Mouse (Mus musculus) urinary bladder, postnatal 4 days (tissue): ENCODE measurements at regions not wholly inside any gene's neighbourhood (a gene's known extent, or its start where the extent isn't known, plus 50 kb on each side); places are given as distances from the start of the nearest gene placed in this dataset.
"Not testable (repeated sequence)": the region's sequence is repeated elsewhere in the genome, so short reads cannot be mapped to it uniquely, and the experiment has no call there.

ENCODE experiments used
- DNase-seq, 2 experiments: peaks; one replicate each; pipeline ENCODE4 v3.0.0; 2021 to 2022; ENCODE audit warnings: low spot score in 2 of 2

DNA sequence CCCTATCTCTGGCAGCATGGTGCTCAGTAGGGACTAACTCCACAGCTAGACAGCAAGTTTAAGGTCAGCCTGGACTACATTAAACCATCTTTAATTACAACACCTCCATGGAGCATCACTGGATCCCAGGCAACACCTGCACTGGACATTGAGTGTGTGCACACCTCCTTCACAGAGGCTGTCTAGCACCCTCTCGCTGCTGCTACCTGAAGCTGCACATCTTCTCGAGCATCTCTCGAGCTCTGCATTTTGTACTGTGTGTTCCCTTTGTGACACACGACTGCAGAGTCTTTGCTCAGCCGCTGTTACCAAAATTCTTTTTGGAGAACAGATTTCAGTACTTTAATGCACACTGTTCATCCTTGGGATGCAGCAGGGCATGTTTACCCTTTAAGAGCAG lies 212.2 kb upstream of the Smim15 start:
- no peak for DNase-seq

DNA sequence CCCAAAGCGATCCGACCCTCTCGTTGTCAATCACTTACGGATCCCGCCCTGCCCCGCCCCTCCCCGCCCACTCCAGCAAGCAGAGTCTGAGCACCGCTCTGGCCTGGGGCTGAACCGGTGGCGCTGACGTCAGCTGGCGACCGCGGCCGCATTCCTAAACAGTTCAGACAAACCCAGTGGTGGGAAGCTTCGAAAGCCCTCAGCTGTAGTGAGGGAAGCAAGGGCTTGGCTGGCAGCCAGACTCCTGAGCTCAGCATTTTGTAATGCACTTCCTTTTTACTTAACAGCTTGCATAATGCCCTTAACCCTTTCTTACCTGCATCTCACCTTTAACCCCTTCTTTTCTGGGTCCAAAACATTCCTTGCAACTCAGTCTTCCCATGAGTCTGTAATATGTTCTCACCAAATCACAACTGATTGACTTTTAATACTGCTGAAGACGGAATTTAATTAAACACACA lies 213.0 kb upstream of the Smim15 start:
- DNase-seq = peak; percentile 93 to 96

DNA sequence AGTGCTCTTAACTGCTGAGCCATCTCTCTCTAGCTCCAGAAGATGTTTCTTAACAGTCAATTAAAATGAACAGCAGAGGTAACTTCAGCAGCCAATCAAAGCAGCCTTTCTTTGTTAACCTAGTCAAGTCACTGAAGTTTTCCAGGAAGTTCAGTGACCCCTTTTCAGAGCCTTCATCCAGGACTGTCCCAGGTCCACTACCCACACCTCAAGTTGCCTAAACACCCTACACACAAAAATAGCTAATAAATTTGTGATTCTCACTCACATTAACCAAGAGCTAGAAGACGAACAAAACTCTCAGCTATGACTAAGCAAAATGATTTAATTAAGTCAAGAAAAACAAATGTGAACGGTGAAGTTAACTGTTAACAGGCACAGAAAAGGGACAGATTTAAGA lies 214.0 kb upstream of the Smim15 start:
- no peak for DNase-seq

DNA sequence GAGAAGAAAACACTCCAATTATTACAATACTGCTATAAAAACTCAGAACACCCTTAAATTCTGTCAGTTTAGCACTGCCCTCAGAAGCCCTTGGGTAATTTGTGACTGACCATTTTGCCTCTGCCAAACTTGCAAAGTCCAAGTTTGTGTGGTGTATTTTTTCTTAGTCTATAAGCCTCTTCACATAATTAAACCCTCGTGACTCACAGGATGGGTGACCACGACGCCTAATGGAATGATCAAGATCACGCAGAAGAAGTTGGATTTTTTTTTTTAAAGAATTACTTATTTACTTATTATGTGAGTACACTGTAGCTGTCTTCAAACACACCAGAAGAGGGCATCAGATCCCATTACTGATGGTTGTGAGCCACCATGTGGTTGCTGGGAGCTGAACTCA lies 214.4 kb upstream of the Smim15 start:
- no peak for DNase-seq

DNA sequence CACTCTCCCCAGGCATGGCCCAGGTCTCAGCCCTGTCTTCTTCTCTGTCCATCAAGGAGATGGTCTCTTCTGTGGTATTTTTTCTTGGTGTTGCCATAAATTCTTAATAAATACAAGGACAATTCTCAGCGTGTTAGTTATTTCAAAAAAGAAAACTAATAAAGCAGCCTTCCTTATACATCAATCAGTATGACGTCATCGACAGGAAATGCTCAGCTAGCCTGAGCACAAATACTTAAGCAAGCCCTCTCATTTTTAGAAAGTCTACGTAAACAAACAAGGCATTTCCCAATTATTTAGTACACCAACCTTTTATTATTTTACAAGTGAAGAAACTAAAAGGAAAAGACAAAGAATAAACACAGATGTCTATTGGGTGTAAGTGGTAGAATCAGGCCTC lies 218.6 kb upstream of the Smim15 start:
- no peak for DNase-seq

DNA sequence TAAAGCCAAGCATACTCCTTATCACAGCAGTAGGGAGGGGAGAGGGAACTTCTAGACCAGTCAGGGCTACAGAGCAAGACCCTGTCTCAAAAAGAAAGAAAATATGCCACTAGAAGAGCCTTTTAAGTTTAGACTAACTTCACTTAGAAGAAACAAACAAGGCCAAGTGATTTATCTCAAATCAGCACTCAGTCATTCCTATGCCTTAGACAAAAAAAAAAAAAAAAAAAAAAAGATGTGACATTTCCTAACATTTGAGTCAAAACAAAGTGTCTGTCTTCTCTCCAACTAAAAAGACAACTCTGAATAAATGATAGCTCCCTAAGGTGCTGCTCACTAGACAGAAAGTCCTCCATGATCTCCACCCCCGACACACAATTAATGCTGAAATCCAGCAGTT lies 220.9 kb upstream of the Smim15 start:
- no peak for DNase-seq

DNA sequence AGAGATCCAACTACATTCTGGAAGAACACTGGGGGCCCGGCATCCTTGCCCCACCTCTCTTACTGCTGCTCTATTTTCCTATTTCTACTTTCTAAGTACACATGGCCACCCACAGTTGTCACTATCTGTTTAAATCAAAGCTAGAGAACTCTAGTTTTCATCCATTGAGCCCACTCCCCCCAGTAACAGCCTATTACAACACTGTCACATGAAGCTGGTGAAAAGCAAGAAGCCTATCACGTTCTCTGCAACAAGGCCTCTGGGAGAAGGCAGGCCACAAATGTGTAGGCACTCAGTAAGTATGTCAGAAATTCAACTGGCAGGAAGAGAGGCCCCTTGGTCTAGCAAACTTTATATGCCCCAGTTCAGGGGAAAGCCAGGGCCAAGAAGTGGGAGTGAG lies 222.0 kb upstream of the Smim15 start:
- no peak for DNase-seq

DNA sequence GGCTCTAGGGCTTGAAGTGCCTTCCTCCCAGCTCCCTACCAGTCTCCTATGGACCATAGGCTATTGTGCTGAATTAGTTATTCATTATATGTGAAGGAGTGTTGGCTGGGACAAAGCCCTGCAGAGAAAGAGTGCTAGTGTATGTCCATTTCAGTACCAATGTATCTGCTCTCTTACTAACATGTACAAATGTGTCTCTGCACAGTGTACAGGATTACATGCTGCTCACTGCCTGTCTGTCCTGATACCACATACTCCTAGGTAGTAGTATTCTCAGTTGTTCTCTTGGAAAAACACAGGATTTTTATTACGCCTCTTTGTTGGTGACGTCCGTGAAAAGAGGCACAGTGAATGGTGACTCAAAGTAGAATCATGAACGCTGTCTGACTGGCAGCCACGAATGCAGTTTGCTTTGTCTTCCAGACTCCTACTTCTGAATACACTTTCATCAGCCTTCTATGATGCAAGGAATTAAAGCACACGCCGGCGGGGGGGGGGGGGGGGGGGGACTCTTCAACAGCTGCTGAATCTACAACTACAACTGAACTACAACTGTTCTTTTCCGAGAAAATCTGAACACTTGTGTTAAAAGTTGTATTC lies 230.6 kb upstream of the Smim15 start:
- DNase-seq = no peak

DNA sequence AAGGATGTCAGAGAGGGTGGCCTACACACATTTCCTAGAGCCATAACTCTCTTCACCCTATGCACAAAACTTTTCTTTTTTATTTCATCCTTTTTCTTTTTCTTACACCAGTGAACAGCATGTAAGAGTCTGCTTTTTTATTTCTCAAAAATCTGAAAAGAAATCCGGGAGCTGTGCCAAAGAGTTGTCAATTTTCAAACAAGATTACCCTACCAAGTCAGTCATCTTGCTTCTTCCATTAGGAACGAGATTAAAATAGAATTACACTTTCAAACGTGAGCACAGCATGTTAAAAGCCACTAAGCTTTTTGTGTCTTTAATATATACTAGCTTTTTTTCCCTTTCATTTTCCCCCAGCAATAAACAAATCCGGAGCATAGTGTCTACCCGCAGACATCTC lies 232.2 kb upstream of the Smim15 start:
- no peak for DNase-seq

DNA sequence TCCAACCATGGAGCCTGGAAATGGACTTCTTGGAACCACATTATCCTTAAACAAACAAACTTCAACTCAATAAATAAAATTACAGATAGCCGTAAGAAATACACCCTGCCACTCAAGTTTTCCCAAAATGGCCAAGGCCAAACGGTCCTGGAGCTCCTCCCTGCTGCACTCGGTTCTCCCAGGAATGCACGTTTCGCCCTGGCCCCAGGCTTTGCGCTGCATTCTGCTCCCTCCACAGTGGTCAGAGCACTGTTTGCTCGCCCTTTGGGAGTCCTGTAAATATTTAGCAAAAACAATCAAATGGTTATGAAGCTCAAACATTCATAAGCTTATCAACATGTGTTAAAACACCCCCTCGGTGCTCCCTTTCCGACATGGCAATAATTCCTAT lies 233.4 kb upstream of the Smim15 start:
- DNase-seq = no peak

DNA sequence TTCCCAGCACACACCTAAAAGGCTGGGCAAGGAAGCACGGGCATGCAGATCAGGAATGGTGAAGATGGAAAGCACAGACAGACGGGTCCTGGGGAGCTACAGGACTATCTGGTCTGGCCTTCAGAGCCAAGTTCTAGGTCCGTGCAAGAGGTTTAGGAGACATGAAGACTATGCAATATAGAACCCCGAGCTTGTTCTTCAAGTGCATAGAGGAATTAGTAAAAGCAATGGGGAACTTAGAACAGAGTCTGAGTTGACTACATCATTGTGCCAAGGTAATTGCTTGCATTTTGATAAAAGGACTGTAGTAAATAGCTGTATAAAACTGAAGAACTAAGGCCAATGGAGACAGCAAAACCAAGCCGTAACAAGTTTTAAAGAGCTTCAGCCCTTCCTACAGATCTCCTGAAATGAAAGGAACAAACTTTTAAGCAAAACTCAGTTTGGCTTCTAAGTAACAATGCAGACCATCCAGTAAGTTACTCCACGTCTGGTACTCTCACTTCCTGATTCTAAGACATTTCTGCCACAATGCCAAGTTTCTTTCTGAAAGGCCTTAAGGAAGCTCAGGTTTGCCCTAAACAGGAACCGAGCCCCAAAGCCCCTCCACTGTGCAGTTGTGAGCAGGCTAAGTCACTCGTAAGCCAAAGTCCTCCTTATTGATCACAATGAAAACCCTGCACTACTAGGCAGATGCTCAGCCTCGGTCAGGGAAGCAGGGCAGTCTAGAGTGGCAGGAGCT lies 234.0 kb upstream of the Smim15 start:
- DNase-seq = no peak

DNA sequence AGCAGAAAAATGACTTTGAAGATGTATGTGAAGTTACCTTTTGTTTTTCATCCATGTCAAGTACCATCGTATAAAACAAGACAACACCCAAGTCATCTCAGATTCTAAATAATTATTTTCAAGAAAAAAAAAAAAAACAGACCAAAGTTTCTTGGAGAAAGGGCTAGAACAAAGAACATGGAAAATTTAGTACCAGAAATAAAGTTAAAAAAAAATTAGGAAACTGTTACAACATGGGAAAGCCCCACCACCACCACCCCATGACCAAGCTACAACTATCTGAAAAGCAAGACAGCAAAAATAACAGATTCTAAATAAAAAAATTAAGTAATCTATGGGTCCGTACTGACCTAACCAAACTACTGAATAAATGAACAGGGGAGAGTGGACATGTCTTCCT lies 235.3 kb upstream of the Smim15 start:
- DNase-seq = no peak

DNA sequence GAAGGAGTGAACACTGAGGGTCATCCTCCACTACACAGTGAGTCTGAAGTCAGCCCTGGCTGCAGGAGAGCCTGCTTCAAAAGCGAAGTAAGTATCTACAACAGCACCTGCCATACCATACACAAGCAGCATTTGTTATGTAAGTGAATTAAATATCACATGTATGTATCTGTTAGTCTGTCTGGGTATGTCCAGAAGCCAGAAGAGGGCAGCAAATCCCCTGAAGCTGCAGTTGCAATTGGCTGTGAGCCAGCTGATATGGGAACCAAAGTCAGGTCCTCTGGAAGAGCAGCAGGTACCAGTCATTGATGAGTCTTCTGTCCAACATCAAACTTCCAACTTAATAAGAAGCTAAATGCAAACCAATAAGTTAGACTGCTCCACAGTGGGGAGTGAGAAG lies 239.8 kb upstream of the Smim15 start:
- no peak for DNase-seq

DNA sequence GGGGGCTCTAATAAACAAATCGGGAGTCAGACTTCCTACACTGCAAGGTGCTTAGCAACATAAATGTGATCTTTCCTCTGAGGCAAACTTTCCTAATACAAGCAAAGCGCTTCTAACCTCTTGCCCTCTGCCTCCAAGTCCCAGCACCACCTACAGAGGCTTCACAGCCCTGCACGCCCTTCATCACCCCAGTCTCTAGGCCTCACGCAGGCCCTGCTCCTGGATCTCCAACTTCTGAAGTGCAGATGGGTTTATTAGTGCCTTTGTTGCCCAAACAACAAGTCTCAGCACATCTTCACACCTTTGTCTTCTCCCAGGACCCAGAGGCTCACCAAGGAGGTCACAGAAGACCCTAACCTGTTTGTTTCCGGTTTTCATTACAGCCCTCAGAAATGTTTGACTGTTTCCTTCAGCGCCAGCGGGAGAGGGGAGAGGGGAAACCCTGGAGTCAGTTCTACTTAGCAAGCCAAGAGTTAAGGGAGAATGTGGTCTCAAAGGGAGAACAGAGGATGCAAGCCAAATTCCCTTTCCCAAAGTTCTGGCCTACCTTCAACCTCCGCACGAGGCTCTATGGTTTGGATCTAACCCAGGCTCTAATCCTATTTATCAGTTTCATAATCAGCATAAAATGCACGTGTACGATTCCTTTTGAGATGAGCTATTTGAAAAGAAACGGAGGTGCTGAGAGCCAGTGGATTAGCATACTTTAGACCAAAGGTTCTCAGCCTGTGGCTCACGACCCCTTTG lies 244.9 kb upstream of the Smim15 start:
- no peak for DNase-seq

DNA sequence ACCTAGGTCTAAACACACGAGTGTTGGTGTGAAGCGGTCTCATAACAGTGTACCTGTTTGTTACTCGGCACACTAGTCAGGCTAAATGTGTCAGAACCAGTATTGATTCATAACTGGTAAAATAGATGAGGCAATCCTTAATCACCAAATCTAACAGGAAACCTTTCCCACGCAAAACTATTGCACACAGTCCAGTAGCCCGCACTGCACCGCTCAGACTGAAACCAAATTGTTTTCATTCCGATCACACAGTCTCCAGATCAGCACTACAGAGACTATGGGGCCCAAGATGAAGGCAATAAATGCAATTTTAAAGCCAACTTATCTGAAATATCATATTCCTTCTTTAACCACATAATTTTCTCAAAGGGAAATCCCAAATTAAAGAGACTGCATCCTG lies 246.1 kb upstream of the Smim15 start:
- DNase-seq = no peak

DNA sequence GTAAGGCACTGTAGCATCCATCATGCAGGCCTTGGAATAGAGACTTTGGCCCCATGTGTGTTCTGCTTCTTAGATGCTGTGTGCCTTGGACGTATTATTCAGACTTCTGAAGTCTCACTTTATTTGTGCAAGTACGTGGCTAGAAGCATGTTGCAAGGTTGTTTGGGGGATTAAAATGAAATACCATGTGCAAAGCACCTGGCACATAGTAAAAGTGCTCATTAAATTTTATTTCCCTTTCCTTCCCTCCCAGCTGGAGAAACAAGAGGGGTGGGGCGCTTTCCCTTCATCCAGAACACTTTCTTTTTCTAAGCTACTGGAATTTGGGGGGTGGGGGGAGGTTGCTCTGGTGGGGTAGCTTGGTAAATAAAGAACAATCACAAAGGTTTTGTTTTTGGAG lies 248.7 kb upstream of the Smim15 start:
- no peak for DNase-seq

DNA sequence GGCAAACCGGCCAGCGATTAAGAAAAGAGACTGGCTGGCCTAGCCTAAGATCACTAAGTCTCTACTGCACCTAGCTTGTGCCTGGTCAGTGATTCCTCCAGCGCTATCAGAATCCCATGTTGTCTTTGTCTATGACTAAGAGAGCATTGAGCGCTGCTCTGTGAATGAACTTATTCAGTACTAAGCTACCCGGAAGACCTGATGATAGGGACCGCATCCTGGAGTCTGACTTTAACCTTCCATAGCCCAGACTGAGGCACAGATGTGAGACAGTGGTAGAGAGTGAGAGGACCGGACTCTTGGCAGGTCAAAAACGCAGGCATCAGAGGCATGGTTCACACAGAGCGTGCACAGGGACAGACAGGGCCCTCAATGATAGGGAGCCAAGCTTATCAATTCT lies 252.5 kb upstream of the Smim15 start:
- no peak for DNase-seq

DNA sequence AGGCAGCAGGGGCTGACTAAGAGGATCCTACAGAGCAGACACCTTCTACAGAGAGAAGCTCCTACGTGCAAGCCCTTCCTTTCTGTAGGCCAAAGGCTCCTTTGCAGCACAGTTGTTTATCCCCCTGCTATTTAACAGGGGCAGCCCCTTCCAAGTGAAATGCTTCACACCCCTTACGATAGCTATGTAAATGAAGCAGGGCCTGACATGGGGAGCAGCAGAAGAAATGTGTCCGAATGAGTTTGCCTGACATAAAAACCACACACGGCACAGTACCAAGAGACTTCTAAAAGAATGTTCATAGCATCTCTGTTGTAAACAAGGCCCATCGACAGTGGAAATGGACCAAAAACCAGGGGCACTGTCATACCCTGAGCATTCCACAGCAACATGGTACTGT lies 259.3 kb upstream of the Smim15 start:
- no peak for DNase-seq

DNA sequence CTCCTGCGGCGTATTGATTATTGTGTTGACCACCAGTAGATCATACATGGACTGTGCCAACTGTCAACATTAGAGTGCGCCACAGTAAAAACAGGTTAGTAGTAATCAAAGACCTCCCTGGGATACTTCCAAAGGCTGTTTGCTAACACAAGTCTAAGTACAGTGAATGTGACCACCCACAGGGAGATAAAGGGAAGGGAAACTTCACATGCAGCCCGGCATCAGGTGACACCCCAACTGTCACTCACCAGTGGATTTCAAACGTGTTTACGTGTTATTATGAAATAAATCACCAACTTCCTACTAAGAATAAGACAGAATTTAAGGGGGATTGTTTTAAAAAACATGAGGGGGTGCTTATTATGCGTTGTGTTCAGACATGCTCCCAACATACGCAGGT lies 262.5 kb upstream of the Smim15 start:
- DNase-seq = no peak

DNA sequence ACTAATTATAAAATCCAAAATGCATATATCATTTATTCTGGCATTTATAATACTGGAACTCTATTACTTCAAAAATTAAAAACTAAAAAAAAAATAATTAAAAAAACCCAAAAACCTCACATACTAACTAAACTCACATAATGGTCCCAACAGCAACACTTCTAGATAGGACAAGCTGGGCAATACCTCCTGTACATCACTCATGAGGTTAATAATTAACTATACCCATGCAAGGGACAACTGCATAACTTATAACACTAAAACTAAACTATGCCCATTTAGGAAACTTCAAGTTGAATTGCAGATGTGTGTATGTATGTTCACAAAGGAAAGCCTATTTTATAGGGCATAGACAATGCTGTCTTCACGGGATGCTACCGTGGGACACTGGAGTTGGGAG lies 263.0 kb upstream of the Smim15 start:
- DNase-seq = no peak

DNA sequence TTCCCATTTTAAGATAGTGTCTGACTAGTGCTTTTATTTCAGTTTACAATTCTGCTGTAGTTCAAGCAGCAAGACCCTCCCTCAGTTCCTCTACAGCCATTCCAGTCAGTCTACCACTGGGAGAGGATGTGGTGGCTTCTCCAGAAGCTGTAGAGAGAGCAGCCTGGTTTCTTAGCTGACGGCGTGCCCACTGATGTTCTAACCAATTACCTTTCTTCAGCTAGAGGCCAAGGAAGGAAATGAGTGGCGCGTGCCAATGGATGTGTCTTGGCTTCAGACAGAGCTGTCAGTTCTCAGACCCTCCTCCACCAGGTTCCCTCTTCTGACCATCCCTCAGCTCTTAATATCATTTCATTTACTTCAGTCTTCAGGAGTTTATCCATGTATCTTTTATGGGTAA lies 264.7 kb upstream of the Smim15 start:
- no peak for DNase-seq

DNA sequence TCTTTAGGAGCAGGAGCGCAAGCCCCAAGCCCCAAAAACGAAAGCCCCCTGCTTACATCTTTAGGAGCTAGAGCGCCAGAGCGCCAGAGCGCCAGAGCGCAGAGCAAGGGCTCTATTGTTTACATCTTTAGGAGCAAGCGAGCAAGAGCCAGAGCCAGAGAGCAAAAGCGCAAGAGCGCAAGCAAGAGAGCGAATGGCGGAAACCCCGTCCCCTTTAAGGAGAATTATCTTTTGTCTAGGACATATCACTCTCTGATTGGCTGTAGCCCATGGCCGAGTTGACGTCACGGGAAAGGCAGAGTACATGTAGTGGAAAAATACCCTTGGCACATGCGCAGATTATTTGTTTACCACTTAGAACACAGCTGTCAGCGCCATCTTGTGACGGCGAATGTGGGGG lies 269.7 kb upstream of the Smim15 start:
- not testable (repeated sequence) for DNase-seq

DNA sequence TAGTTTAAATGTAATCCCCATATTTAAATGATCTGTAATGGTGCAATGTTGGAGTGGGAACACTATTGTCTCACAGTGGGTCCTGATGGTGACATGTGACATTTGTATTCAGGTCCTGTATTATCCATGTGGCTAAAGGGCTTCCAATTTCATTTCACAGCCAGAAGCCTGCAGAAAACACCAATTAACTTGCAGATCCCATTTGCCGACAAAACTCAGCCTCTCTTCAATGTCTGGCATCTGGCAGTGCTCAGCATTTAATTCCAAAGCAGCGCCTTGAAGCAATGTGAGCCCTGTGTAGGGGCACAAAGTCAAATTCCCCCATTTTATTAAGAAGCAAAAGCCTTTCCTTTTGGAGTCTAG lies 277.0 kb upstream of the Smim15 start:
- no peak for DNase-seq
